Mouse (Mus musculus) forebrain, embryonic 10.5 days (tissue): ENCODE measurements around the gene Mpp2. TPM values are rescaled to one million over a fixed set of nuclear protein-coding genes. Genes with fewer than 3 reads are reported as not detected.

ENCODE experiments used
- DNase-seq: peaks from one replicate; pipeline ENCODE4 v3.0.0-alpha.2; 2017; ENCODE audit warnings: low spot score; ENCODE audit errors: extremely low spot score
- H3K27ac ChIP-seq: fragments of 300-500 bp; sonication (generic); 2 replicates; pipeline ENCODE4 v1.5.1; 2016; ENCODE audit warnings: mild to moderate bottlenecking
- H3K27me3 ChIP-seq: fragments of 300-500 bp; sonication (generic); 2 replicates; pipeline ENCODE4 v1.6.1; 2016; ENCODE audit warnings: mild to moderate bottlenecking; ENCODE audit not compliant: poor library complexity, severe bottlenecking
- H3K36me3 ChIP-seq: fragments of 300-500 bp; sonication (generic); replicated peaks from 2 replicates; pipeline ENCODE4 v1.6.1; 2016; ENCODE audit warnings: mild to moderate bottlenecking, moderate library complexity
- H3K4me1 ChIP-seq: fragments of 300-500 bp; sonication (generic); 2 replicates; pipeline ENCODE4 v1.6.1; 2016
- H3K4me3 ChIP-seq: fragments of 300-500 bp; sonication (generic); 2 replicates; pipeline ENCODE4 v1.5.1; 2016; ENCODE audit warnings: mild to moderate bottlenecking, moderate library complexity
- H3K9me3 ChIP-seq: fragments of 300-500 bp; sonication (generic); 2 replicates; pipeline ENCODE4 v1.6.1; 2016; ENCODE audit warnings: mild to moderate bottlenecking, moderate library complexity
- WGBS: fragments of 180-500 bp; shearing (Covaris S2); methylation state at CpG from one replicate; pipeline ENCODE4 v1.1.7; 2016; 5-methylcytosine and 5-hydroxymethylcytosine counted together
- polyA plus RNA-seq: library from polyadenylated mRNA; unstranded; fragments of >200 nt; fragmentation: Nextera tagmentation; extraction: Ambion mirVana; gene quantifications from 2 replicates; pipeline ENCODE4 v1.2.1, GENCODE M21; 2016

The Mpp2 gene
- polyA plus RNA-seq, 1 experiment from 2014 or later = 15.7 TPM

DNA sequence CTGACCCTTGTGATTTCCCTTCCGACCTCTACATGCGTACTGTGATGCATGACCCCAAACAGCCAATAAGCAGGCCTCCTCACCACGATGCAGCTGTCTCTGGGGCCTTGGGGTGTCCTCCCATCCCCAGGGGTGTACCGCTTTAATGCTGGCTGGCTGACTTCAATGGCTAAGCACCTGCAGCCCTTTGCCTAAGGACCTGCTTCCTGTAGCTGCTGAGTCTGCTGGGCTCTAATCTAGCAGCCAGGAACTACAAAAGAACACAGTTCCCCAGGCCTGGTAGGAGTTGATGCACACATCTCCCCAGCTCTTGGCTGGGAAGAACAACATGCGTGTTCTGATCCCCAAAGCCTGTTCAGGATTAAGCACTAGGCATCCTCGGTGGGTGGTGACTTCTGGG lies 72.8 kb downstream of the Mpp2 start:
- no peak overlapping the region for H3K27ac ChIP-seq
- peaks cover 20% of the 10 kb centered on the region for H3K4me1 ChIP-seq
- DNase-seq = no peak
- H3K36me3 ChIP-seq = peaks cover 92% of the 10 kb centered on the region
- no peaks in the 10 kb centered on the region for H3K27me3 ChIP-seq
- 67% methylated on average over 6 of the region's 6 CpGs for WGBS
- no peak overlapping the region for H3K4me3 ChIP-seq
- H3K9me3 ChIP-seq = no peaks in the 10 kb centered on the region

DNA sequence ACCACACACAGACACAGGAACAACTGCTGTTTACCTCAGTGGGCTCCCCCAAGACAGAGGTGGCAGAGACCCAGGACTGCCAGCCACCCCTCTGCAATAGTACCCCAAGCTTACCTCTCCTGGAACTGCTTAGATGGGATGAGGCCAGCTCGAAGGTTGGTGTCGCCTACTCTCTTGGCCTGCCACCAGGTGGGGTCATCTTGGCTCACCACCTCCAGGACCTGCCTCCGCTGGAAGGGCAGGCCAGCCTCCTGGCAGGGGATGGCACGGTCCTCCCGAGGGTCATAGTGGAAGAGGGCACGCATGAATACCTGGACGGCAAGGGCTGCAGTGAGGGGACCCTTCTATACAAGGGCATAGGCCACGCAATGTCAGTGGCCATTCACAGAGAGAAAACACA lies 75.1 kb downstream of the Mpp2 start:
- 90% methylated on average over 8 of the region's 8 CpGs for WGBS
- Histone ChIP-seq H3K4me3 (no peak overlapping the region), H3K9me3 (no peaks in the 10 kb centered on the region), H3K4me1 (peaks cover 33% of the 10 kb centered on the region), H3K27me3 (no peaks in the 10 kb centered on the region), H3K27ac (no peak overlapping the region), H3K36me3 (peaks cover 96% of the 10 kb centered on the region)
- DNase-seq = no peak

DNA sequence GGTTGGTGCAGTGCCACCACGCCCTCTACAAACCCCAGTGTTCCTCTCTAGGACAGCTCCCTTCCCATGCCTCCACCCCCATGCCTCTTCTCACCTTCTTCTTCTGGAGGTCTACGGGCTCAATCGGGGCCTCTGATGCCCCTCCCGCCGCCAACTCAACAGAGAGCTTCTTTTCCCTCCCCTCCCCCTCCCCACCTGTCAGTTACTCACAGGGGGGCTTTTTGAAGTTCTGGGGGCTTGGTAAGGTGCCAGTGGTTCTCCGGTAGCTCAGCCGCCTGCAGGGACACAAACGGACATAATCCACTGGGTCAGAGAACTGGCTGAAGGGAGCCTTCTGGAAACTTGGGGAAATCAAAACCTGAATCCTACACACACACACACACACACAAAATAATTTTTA lies 76.8 kb downstream of the Mpp2 start:
- Histone ChIP-seq H3K4me1 (peaks cover 36% of the 10 kb centered on the region), H3K9me3 (no peaks in the 10 kb centered on the region), H3K36me3 (peaks cover 96% of the 10 kb centered on the region), H3K27ac (no peak overlapping the region), H3K27me3 (no peaks in the 10 kb centered on the region), H3K4me3 (no peak overlapping the region)
- no peak for DNase-seq
- WGBS = 87% methylated on average over 8 of the region's 8 CpGs

DNA sequence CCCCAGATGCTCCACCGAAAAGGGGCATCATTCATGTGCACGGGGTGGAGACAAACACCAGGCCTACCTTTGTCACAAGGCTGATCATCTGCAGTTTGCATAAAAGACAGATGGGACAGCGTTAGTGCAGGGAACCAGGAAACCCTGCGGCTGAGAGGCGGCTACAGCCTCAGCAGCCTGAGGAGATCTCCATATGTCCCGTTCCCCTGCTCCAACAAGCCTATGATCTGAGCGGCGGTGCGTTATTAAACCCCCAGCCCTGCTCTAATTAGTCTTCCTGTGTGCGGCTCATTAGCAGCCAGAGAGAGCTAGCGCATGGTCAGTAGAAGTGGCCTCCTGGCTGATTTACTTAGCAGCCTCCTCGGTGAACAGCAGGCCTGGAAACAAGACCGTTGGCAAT lies 78.2 kb downstream of the Mpp2 start:
- Histone ChIP-seq H3K27ac (peak overlapping the region; percentile 77), H3K4me3 (no peak overlapping the region), H3K9me3 (no peaks in the 10 kb centered on the region), H3K27me3 (no peaks in the 10 kb centered on the region), H3K4me1 (peaks cover 34% of the 10 kb centered on the region), H3K36me3 (peaks cover 96% of the 10 kb centered on the region)
- 47% methylated on average over 13 of the region's 13 CpGs for WGBS
- DNase-seq = peak; percentile 55

DNA sequence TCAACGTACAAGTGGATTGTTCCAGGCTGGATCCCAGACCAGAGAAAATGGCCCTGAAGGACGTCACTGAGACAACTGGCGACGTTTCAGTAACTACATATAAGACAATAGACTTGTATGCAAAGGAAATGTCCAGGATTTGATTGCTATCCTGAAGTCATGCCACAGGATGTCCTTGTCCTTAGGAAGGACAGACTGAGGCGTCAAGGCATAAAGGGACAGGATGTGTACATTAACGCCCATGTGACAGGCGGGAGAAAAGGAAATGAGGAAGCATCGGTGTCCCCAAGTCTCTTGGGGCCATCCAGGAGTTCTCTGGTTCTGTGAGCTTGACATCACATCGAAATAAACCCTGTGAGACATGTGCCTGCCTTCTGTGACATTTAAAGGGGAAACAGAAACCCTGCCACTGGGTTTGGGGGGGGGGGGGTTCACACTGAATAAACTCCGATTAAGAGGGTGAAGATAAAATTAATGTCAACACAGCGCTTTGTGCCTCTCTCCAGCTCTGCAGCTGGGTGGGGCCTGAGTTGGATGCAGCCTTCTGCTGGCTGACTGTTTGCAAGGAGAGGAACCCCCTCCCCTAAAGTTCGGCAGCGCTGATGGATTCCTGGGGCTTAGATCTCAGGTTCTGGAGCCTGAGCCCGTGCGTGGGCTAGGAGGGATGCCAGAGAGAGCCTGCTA lies 79.2 kb downstream of the Mpp2 start:
- H3K4me1 ChIP-seq = peaks cover 31% of the 10 kb centered on the region
- peaks cover 96% of the 10 kb centered on the region for H3K36me3 ChIP-seq
- H3K4me3 ChIP-seq = no peak overlapping the region
- H3K27ac ChIP-seq = peak overlapping the region; percentile 77
- 90% methylated on average over 15 of the region's 15 CpGs for WGBS
- DNase-seq = no peak
- H3K9me3 ChIP-seq = no peaks in the 10 kb centered on the region
- H3K27me3 ChIP-seq = no peaks in the 10 kb centered on the region

DNA sequence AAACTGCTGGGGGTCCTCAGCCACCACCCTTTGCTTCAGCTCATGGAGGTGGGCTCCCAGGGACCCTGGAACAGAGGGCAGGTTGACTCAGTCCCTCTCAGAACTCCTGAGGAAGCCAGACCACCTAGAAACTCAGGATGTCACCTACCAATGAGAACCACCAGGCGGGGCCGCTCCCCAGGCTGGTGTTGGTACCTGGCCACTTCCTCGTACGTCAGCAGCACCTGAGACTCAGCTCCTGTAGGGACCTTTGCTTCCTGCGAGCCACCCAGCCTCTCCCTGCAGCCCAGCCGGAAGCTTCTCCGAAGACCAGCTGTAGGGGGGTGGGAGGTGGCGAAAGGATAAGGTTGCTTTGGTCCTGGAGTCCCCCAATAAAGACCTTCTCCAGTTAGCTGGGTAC lies 79.9 kb downstream of the Mpp2 start:
- no peak for DNase-seq
- H3K9me3 ChIP-seq = no peaks in the 10 kb centered on the region
- 97% methylated on average over 8 of the region's 8 CpGs for WGBS
- peaks cover 99% of the 10 kb centered on the region for H3K36me3 ChIP-seq
- no peak overlapping the region for H3K4me3 ChIP-seq
- H3K4me1 ChIP-seq = peaks cover 31% of the 10 kb centered on the region
- H3K27me3 ChIP-seq = no peaks in the 10 kb centered on the region
- peak overlapping the region; percentile 20; the same call in 1 of the 2 replicates for H3K27ac ChIP-seq

Other genes starting within 250 kb of the Mpp2 start
- 0.86 and 0.97 TPM in 2 replicates for gene Meox1, start 194.1 kb downstream of the Mpp2 start, polyA plus RNA-seq
- gene Sost, start 121.5 kb downstream of the Mpp2 start, polyA plus RNA-seq = not detected in 2 replicates
- not detected in 2 replicates for gene Cfap97d1, start 104.2 kb downstream of the Mpp2 start, polyA plus RNA-seq
- gene Dusp3, start 101.5 kb downstream of the Mpp2 start, polyA plus RNA-seq = 12.1 and 12.6 TPM in 2 replicates
- 13.5 and 16.1 TPM in 2 replicates for gene Mpp3, start 60.1 kb downstream of the Mpp2 start, polyA plus RNA-seq
- gene Cd300lg, start 47.0 kb downstream of the Mpp2 start, polyA plus RNA-seq = 0.14 and 0.23 TPM in 2 replicates
- gene Ppy, start 12.8 kb upstream of the Mpp2 start, polyA plus RNA-seq = not detected in 2 replicates
- gene Pyy, start 19.3 kb upstream of the Mpp2 start, polyA plus RNA-seq = not detected in 2 replicates
- gene Nags, start 57.0 kb upstream of the Mpp2 start, polyA plus RNA-seq = not detected in 2 replicates
- 37.3 and 39.8 TPM in 2 replicates for gene Tmem101, start 67.9 kb upstream of the Mpp2 start, polyA plus RNA-seq
- gene Lsm12, start 96.8 kb upstream of the Mpp2 start, polyA plus RNA-seq = 137 and 141 TPM in 2 replicates
- 38.0 and 39.5 TPM in 2 replicates for gene G6pc3, start 101.1 kb upstream of the Mpp2 start, polyA plus RNA-seq
- 39.8 and 44.6 TPM in 2 replicates for gene Hdac5, start 141.7 kb upstream of the Mpp2 start, polyA plus RNA-seq
- gene BC030867, start 160.4 kb upstream of the Mpp2 start, polyA plus RNA-seq = 27.3 TPM in 2 replicates
- 0.05 and 0.06 TPM in 2 replicates for gene Asb16, start 180.2 kb upstream of the Mpp2 start, polyA plus RNA-seq
- 44.9 and 46.0 TPM in 2 replicates for gene Tmub2, start 196.4 kb upstream of the Mpp2 start, polyA plus RNA-seq
- gene Atxn7l3, start 208.1 kb upstream of the Mpp2 start, polyA plus RNA-seq = 14.1 and 15.6 TPM in 2 replicates
- 95.5 and 98.7 TPM in 2 replicates for gene Ubtf, start 231.2 kb upstream of the Mpp2 start, polyA plus RNA-seq